Mouse (Mus musculus) cerebellum, postnatal 36 days (tissue): ENCODE data around the gene Abcc10.

Experiments used
- DNase-seq, 2 experiments: peaks; one replicate each; pipeline ENCODE4 v3.0.0; 2021 to 2022; ENCODE audit warnings: mixed read lengths in 2 of 2

The Abcc10 gene

GRCm38 (mm10) chr17:46284653-46285052 lies 43.5 kb downstream of the Abcc10 start:
- no peak for DNase-seq

- no peak for DNase-seq
These were observed 44.2 kb downstream of the Abcc10 start for GRCm38 (mm10) chr17:46283911-46284310.

- no peak for DNase-seq
These were observed 45.0 kb downstream of the Abcc10 start for GRCm38 (mm10) chr17:46283140-46283539.

- DNase-seq, result peak; percentile 82 to 92
These were observed 45.5 kb downstream of the Abcc10 start, which contains the start of gene Tjap1 for GRCm38 (mm10) chr17:46282483-46283123. Gene Tjap1 (minus strand): TSS chr17:46283026.

- no peak for DNase-seq
These were observed 50.0 kb downstream of the Abcc10 start for GRCm38 (mm10) chr17:46278011-46278765.

- no peak for DNase-seq
These were observed 50.6 kb downstream of the Abcc10 start for GRCm38 (mm10) chr17:46277586-46277985.

- no peak for DNase-seq
These were observed 52.6 kb downstream of the Abcc10 start for GRCm38 (mm10) chr17:46275506-46275905.

- no peak for DNase-seq
These were observed 53.1 kb downstream of the Abcc10 start for GRCm38 (mm10) chr17:46275034-46275433.

GRCm38 (mm10) chr17:46274465-46274864 lies 53.7 kb downstream of the Abcc10 start:
- no peak for DNase-seq

GRCm38 (mm10) chr17:46273803-46274236 lies 54.3 kb downstream of the Abcc10 start:
- no peak for DNase-seq

- no peak for DNase-seq
These were observed 55.5 kb downstream of the Abcc10 start for GRCm38 (mm10) chr17:46272675-46273074.

- no peak for DNase-seq
These were observed 56.1 kb downstream of the Abcc10 start for GRCm38 (mm10) chr17:46272058-46272457.

- no peak for DNase-seq
These were observed 58.2 kb downstream of the Abcc10 start for GRCm38 (mm10) chr17:46269771-46270534.

- DNase-seq, result no peak
These were observed 60.0 kb downstream of the Abcc10 start for GRCm38 (mm10) chr17:46268026-46268720.

- no peak for DNase-seq
These were observed 60.6 kb downstream of the Abcc10 start for GRCm38 (mm10) chr17:46267511-46267910.

GRCm38 (mm10) chr17:46266986-46267385 lies 61.2 kb downstream of the Abcc10 start:
- no peak for DNase-seq

- peak; percentile 90 for DNase-seq
These were observed 62.1 kb downstream of the Abcc10 start for GRCm38 (mm10) chr17:46265918-46266618.

GRCm38 (mm10) chr17:46265502-46265901 lies 62.6 kb downstream of the Abcc10 start:
- no peak for DNase-seq

- no peak for DNase-seq
These were observed 65.9 kb downstream of the Abcc10 start for GRCm38 (mm10) chr17:46262201-46262694.

GRCm38 (mm10) chr17:46259675-46260074 lies 68.5 kb downstream of the Abcc10 start:
- no peak for DNase-seq

GRCm38 (mm10) chr17:46258279-46259053 lies 69.7 kb downstream of the Abcc10 start:
- no peak for DNase-seq
